Mouse (Mus musculus) forebrain, embryonic 11.5 days (tissue): ENCODE data around the gene Trim12a. TPM values are rescaled to one million over a fixed set of nuclear protein-coding genes. Genes with fewer than 3 reads are reported as not detected.

Experiments
- polyA plus RNA-seq: library from polyadenylated mRNA; unstranded; fragments of >200 nt; fragmentation: Nextera tagmentation; extraction: Ambion mirVana; gene quantifications from 2 replicates; pipeline ENCODE4 v1.2.1, GENCODE M21; 2014

Gene Trim12a
- polyA plus RNA-seq, 1 experiment from 2014 or later = 1.7 TPM

Other genes starting within 250 kb of the Trim12a start
- not detected in 2 replicates for gene Olfr644, start 243.6 kb downstream of the Trim12a start, polyA plus RNA-seq
- gene Olfr645, start 230.0 kb downstream of the Trim12a start, polyA plus RNA-seq = not detected in 2 replicates
- gene Olfr646, start 210.6 kb downstream of the Trim12a start, polyA plus RNA-seq = not detected in 2 replicates
- gene Ubqln5, start 185.6 kb downstream of the Trim12a start, polyA plus RNA-seq = not detected in 2 replicates
- not detected in 2 replicates for gene Olfr643, start 178.1 kb downstream of the Trim12a start, polyA plus RNA-seq
- not detected in 2 replicates for gene Ubqln3, start 172.2 kb downstream of the Trim12a start, polyA plus RNA-seq
- gene Ubqlnl, start 164.9 kb downstream of the Trim12a start, polyA plus RNA-seq = not detected in 2 replicates
- not detected in 2 replicates for gene Olfm5, start 150.6 kb downstream of the Trim12a start, polyA plus RNA-seq
- gene Olfr648, start 132.1 kb downstream of the Trim12a start, polyA plus RNA-seq = 0.27 and 0.40 TPM in 2 replicates
- not detected in 2 replicates for gene Olfr649, start 119.5 kb downstream of the Trim12a start, polyA plus RNA-seq
- 2.7 and 3.3 TPM in 2 replicates for gene Trim6, start 96.7 kb downstream of the Trim12a start, polyA plus RNA-seq
- gene Trim34a, start 71.0 kb downstream of the Trim12a start, polyA plus RNA-seq = 0.64 and 1.1 TPM in 2 replicates
- 0.12 TPM in 1 of 2 replicates, not detected in the other for gene Trim5, start 27.4 kb downstream of the Trim12a start, polyA plus RNA-seq
- gene Trim34b, start 14.0 kb upstream of the Trim12a start, polyA plus RNA-seq = not detected in 2 replicates
- gene Trim12c, start 37.9 kb upstream of the Trim12a start, polyA plus RNA-seq = 0.69 and 0.75 TPM in 2 replicates
- gene Trim30b, start 54.4 kb upstream of the Trim12a start, polyA plus RNA-seq = not detected in 2 replicates
- gene Trim30c, start 85.4 kb upstream of the Trim12a start, polyA plus RNA-seq = 0.16 TPM in 1 of 2 replicates, not detected in the other
- 0.33 and 0.45 TPM in 2 replicates for gene Trim30a, start 149.7 kb upstream of the Trim12a start, polyA plus RNA-seq
- 0.08 TPM in 1 of 2 replicates, not detected in the other for gene Trim30d, start 192.4 kb upstream of the Trim12a start, polyA plus RNA-seq
- gene Olfr651, start 234.7 kb upstream of the Trim12a start, polyA plus RNA-seq = not detected in 2 replicates
- not detected in 2 replicates for gene Olfr652, start 245.4 kb upstream of the Trim12a start, polyA plus RNA-seq